Mouse (Mus musculus): ENCODE data around the gene Psma6.

- TF ChIP-seq CTCF (IDR thresholded peaks at IDR 0.05; ENCODE audit: control insufficient read depth, insufficient read depth, low read length) = no peak
- TF ChIP-seq POLR2A (IDR thresholded peaks at IDR 0.05; ENCODE audit: borderline replicate concordance, control insufficient read depth, low read depth, low read length) = no peak
Observed at GRCm38 (mm10) chr12:55456893-55457292, 72.9 kb downstream of the Psma6 start.
